Mouse (Mus musculus) liver, embryonic 16.5 days (tissue): Measurements from ENCODE around the gene Ndufab1. TPM values are rescaled to one million over a fixed set of nuclear protein-coding genes. Genes with fewer than 3 reads are reported as not detected.

ENCODE experiments used
- ATAC-seq: fragments of 200-750 bp; cut with Nextera tagmentation; 2 replicates; pipeline ENCODE4 v1.8.0; 2017; ENCODE audit warnings: low read depth, mild to moderate bottlenecking, moderate number of reproducible peaks, moderate library complexity
- H3K27ac ChIP-seq: fragments of 300-500 bp; sonication (generic); 2 replicates; pipeline ENCODE4 v1.5.1; 2014; ENCODE audit warnings: mild to moderate bottlenecking, low read length
- H3K27me3 ChIP-seq: fragments of 300-500 bp; sonication (generic); 2 replicates; pipeline ENCODE4 v1.6.1; 2014; ENCODE audit warnings: low read depth, low read length, mixed read lengths; ENCODE audit not compliant: control insufficient read depth, insufficient read depth
- H3K36me3 ChIP-seq: fragments of 300-500 bp; sonication (generic); 2 replicates; pipeline ENCODE4 v1.6.1; 2014; ENCODE audit warnings: mild to moderate bottlenecking; ENCODE audit not compliant: control insufficient read depth, insufficient read depth
- H3K4me1 ChIP-seq: fragments of 300-500 bp; sonication (generic); 2 replicates; pipeline ENCODE4 v1.6.1; 2014; ENCODE audit warnings: low read depth, low read length, mixed read lengths; ENCODE audit not compliant: control insufficient read depth
- H3K4me2 ChIP-seq: fragments of 300-500 bp; sonication (generic); 2 replicates; pipeline ENCODE4 v1.6.1; 2014; ENCODE audit warnings: low read depth, low read length, mixed read lengths
- H3K4me3 ChIP-seq: fragments of 300-500 bp; sonication (generic); 2 replicates; pipeline ENCODE4 v1.5.1; 2014; ENCODE audit warnings: low read depth, mild to moderate bottlenecking, low read length
- H3K9ac ChIP-seq: fragments of 300-500 bp; sonication (generic); 2 replicates; pipeline ENCODE4 v1.6.1; 2014; ENCODE audit warnings: low read depth, low read length
- H3K9me3 ChIP-seq: fragments of 300-500 bp; sonication (generic); replicated peaks from 2 replicates; pipeline ENCODE4 v1.6.1; 2016; ENCODE audit warnings: low read length; ENCODE audit not compliant: control insufficient read depth
- WGBS: fragments of 180-500 bp; shearing (Covaris S2); extraction: QIAGEN DNeasy Blood & Tissue Kit; methylation state at CpG from one replicate; pipeline ENCODE4 v1.1.7; 2014; ENCODE audit not compliant: insufficient replicate concordance; 5-methylcytosine and 5-hydroxymethylcytosine counted together
- polyA plus RNA-seq: library from polyadenylated mRNA; unstranded; fragments of >200 nt; fragmentation: Nextera tagmentation; extraction: Ambion mirVana; gene quantifications from 2 replicates; pipeline ENCODE4 v1.2.1, GENCODE M21; 2015

Ndufab1 gene
- polyA plus RNA-seq, result 389 and 415 TPM in 2 replicates

DNA sequence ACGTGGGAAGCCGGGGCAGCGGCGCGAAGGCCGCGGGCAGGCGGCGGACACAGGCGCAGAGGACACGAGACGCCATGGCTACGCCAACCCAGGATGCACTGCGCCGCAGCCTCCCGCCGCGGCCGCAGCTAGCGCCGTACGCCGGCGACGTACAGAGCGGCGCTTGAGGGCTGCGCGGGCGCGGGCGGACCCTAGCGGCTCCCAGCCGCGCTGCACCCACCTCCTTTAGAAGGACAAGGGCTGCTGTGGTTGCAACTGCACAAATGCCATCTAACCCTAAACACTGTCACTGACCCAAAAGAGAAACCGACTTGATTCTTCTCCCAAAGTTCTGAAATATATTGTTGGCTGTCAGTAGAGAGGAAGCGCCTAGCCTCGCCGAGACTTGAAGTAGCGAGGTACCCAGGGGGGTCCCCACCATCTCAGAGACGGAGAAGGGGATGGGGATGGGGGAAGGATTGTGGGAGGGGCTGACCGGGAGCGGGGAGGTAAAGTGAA is at the start of gene Ndufab1:
TSS of gene Ndufab1 (minus strand) at position 140 of the 498 bp plus-strand sequence.
- no peaks in the 10 kb centered on the region for H3K9me3 ChIP-seq
- peak within 1 kb of the TSS; percentile 91 for H3K4me2 ChIP-seq
- peak within 1 kb of the TSS; percentile 64; the same call in 1 of the 2 replicates for H3K27ac ChIP-seq
- ATAC-seq, result peak; percentile 100
- no peaks in the 10 kb centered on the region; the same call in 1 of the 2 replicates for H3K36me3 ChIP-seq
- no peaks in the 10 kb centered on the region for H3K27me3 ChIP-seq
- peak within 1 kb of the TSS; percentile 89 for H3K9ac ChIP-seq
- peaks cover 19% of the 10 kb centered on the region for H3K4me1 ChIP-seq
- H3K4me3 ChIP-seq, result peak within 1 kb of the TSS; percentile 83
- under 1% methylated on average over 40 of the region's 43 CpGs for WGBS

DNA sequence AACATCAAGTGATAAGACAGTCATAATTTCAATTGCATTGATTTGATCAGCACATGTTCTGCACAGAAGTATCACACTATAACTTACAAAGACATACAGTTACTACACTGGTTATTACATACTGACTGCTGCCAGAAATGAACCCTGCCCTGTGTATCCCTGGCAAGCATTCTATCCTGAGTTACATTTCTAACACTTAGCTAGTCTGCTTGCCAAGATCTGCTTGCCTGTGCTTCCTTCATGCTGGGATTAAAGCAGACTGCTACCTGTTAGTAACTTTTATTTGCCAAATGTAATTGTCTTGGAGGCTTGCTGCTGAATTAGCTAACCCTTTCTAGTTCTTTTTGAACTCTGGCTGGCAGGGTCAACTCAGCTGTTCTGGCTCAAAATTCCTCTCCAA is 39.3 kb upstream of the Ndufab1 start:
- ATAC-seq, result no peak
- peaks cover 45% of the 10 kb centered on the region for H3K36me3 ChIP-seq
- no peak overlapping the region for H3K9ac ChIP-seq
- no peak overlapping the region for H3K4me2 ChIP-seq
- no peaks in the 10 kb centered on the region for H3K27me3 ChIP-seq
- H3K4me1 ChIP-seq, result no peaks in the 10 kb centered on the region
- H3K27ac ChIP-seq, result no peak overlapping the region
- H3K9me3 ChIP-seq, result no peaks in the 10 kb centered on the region
- H3K4me3 ChIP-seq, result no peak overlapping the region

DNA sequence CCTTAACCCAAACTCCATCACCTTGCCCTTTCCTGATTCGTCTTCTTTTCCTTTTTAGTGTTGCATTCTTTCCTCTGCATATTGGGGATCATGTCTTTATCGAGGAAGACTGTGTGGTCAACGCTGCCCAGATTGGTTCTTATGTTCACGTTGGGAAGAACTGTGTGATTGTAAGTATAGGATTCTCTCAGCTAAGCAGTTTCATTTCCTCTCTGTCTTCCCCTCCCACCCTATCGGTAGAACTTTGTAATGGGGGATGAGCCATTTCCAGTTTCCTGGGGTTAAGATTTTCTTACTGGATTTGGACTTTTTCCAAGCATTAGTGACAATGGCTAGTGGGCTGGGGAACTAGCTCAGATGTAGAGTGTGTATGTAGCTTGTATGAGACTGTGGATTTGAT is 36.5 kb upstream of the Ndufab1 start:
- H3K4me3 ChIP-seq, result no peak overlapping the region
- no peak overlapping the region for H3K9ac ChIP-seq
- H3K27ac ChIP-seq, result no peak overlapping the region
- no peaks in the 10 kb centered on the region for H3K27me3 ChIP-seq
- no peak overlapping the region for H3K4me2 ChIP-seq
- ATAC-seq, result no peak
- peaks cover 7% of the 10 kb centered on the region for H3K4me1 ChIP-seq
- H3K9me3 ChIP-seq, result no peaks in the 10 kb centered on the region
- WGBS, result 80% methylated on average over 5 of the region's 5 CpGs
- H3K36me3 ChIP-seq, result peaks cover 33% of the 10 kb centered on the region

DNA sequence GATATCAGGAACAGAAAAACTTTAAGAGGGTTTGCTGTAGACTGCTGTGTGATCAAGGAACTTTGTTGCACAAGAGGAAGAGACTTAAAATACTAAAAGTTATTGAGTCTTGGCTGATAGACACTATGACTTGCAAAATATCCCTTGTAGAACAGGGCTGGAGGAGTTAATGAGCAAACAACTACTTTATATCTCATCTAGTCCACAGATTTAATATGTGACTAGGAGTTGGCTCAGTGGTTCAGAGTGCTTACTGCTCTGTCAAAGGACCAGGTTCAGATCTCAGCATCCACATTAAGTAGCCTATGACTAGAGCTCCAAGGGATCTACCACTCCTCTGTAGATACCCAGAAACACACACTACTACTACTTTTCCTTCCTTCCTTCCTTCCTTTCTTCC is 35.4 kb upstream of the Ndufab1 start:
- no peak for ATAC-seq
- Histone ChIP-seq H3K36me3 (peaks cover 30% of the 10 kb centered on the region), H3K9me3 (no peaks in the 10 kb centered on the region), H3K4me1 (peaks cover 7% of the 10 kb centered on the region), H3K27ac (no peak overlapping the region), H3K4me2 (no peak overlapping the region), H3K4me3 (no peak overlapping the region), H3K9ac (no peak overlapping the region), H3K27me3 (no peaks in the 10 kb centered on the region)

DNA sequence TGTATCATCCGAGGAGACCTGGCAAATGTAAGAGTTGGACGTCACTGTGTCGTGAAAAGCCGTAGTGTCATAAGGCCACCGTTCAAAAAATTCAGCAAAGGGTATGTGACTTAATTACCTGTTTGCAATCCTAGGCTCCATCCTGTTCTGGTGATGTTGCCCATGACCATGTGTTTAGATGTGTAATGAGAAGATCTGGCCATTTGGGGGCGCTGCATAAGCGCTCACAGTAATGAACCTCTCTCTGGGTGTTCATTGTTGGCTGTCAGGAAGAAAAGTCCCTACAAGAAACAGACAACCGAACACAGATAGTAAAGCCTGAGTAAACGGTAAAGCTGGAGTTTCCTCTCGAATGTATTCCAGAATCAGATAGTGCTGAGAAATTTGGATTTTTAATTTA is 33.4 kb upstream of the Ndufab1 start:
- no peak for ATAC-seq
- peaks cover 28% of the 10 kb centered on the region for H3K36me3 ChIP-seq
- no peaks in the 10 kb centered on the region for H3K9me3 ChIP-seq

DNA sequence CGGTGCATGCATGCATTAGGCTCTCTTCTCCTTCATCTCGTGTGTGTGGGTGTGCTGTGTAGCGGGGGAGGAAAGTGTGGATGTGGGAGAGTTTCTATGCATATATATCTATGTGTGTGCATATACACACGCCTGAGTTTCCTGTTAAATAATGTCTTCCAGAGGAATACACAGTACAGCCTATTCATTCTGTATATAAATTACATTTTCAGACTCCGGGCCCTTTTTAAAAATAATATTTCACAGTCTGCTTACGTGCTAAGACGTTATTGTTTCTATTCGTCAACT is 31.6 kb upstream of the Ndufab1 start:
- H3K4me3 ChIP-seq, result peak overlapping the region; percentile 99
- H3K36me3 ChIP-seq, result peaks cover 18% of the 10 kb centered on the region
- no peaks in the 10 kb centered on the region for H3K9me3 ChIP-seq
- ATAC-seq, result no peak
- H3K9ac ChIP-seq, result peak overlapping the region; percentile 96
- peak overlapping the region; percentile 78 for H3K27ac ChIP-seq
- no peaks in the 10 kb centered on the region for H3K27me3 ChIP-seq
- WGBS, result 10% methylated on average over 8 of the region's 8 CpGs
- peak overlapping the region; percentile 76 for H3K4me2 ChIP-seq
- H3K4me1 ChIP-seq, result peaks cover 13% of the 10 kb centered on the region

More for the DNA sequence above, 33.4 kb upstream of the Ndufab1 start:
- H3K27me3 ChIP-seq, result no peaks in the 10 kb centered on the region
- H3K27ac ChIP-seq, result no peak overlapping the region
- H3K9ac ChIP-seq, result no peak overlapping the region
- no peak overlapping the region for H3K4me3 ChIP-seq
- H3K4me1 ChIP-seq, result peaks cover 13% of the 10 kb centered on the region
- 68% methylated on average over 10 of the region's 10 CpGs for WGBS
- H3K4me2 ChIP-seq, result no peak overlapping the region

DNA sequence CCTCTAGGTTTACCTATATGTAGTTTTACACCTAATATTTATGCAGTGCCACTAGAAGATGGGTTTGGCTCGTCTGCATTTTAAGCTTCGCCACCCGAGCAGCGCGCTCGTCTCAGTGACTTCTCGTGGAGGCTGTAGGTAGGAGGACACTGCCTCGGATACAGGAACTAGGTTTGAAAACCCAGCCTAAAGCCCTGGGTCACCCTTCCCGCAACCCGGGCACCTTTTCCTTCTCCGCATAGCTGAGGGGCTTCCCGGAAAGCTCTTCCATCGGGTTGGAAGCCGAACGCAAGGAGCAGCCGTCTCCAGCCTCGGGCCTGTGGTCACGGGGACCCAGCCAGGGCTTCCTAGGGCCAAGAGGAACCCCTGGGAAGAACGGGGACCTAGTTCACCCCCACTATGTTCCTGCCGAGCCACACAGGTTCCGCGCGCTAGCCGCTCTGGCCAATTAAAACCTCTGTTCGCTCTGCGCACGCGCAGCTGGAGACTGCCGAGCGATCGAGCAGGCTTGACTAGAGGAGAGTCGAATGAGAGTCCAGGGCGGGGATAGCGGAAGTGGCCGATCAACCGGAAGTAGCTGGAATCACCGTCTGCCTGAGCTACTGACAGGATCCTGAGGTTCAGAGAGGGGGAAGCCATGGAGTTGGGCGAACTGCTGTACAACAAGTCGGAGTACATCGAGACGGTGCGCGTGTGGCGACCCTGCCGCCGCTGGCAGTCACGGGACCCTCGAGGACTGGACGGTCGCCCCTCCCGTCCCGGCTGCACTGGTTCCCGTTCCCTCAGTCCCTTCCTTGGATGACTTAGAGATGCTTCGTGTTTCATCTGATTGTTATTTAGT is 31.0 kb upstream of the Ndufab1 start, which contains the start of the genes Palb2 and Dctn5:
TSS of gene Palb2 (minus strand) at position 489 of the 841 bp plus-strand sequence.
TSS of gene Dctn5 (plus strand) at position 545 of the 841 bp plus-strand sequence.
- Histone ChIP-seq H3K4me1 (peaks cover 13% of the 10 kb centered on the region), H3K4me3 (peak within 1 kb of the TSS; percentile 99), H3K4me2 (peak within 1 kb of the TSS; percentile 76), H3K27me3 (no peaks in the 10 kb centered on the region), H3K27ac (peak within 1 kb of the TSS; percentile 88), H3K36me3 (peaks cover 19% of the 10 kb centered on the region), H3K9ac (peak within 1 kb of the TSS; percentile 96), H3K9me3 (no peaks in the 10 kb centered on the region)
- ATAC-seq, result peak; percentile 99
- 0% methylated on average over 54 of the region's 54 CpGs for WGBS

DNA sequence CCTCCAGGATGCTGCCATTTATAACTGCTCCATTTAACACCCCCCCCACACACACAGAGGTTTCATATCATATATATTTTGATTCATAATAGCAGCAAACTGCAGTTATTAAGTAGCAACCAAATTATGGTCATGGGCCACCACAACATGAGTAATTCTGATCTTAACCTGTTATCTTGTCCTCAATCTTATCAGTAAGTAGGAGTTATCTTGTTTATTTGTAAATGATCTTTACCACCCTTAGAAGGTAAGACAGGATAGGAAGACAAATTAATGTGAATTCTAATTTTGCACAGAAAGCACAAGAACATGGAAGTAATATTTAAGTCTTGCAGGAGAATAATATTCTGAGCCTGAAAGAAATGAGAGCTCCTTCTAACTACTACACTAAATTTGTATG is 30.1 kb upstream of the Ndufab1 start:
- no peak for ATAC-seq
- Histone ChIP-seq H3K36me3 (peaks cover 21% of the 10 kb centered on the region), H3K27ac (no peak overlapping the region), H3K4me3 (peak overlapping the region; percentile 99), H3K9me3 (no peaks in the 10 kb centered on the region), H3K27me3 (no peaks in the 10 kb centered on the region), H3K9ac (peak overlapping the region; percentile 96), H3K4me2 (peak overlapping the region; percentile 76), H3K4me1 (peaks cover 13% of the 10 kb centered on the region)

DNA sequence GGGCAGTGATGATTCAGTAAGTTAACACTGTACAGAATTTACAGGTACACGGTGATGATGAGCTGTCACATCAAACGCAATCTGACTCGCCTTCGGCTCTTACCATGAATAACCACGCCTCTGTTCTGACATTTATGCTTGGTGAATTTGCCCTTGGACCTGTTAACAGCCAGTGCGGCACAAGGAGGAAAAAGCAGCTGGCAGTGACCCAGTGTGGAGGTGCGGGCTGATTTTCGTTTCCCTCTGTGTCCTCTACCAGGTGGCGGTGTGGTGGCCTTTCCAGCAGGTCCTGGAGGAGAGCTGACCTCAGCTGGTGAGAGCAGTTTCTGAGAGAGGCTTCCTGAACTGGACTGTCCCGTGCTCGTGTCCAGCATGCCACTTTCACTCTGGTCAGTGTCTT is 25.3 kb upstream of the Ndufab1 start:
- peaks cover 6% of the 10 kb centered on the region; the same call in 1 of the 2 replicates for H3K4me1 ChIP-seq
- H3K27me3 ChIP-seq, result no peaks in the 10 kb centered on the region
- no peak overlapping the region for H3K27ac ChIP-seq
- H3K36me3 ChIP-seq, result peaks cover 25% of the 10 kb centered on the region
- no peak overlapping the region for H3K9ac ChIP-seq
- H3K4me2 ChIP-seq, result no peak overlapping the region
- WGBS, result 84% methylated on average over 11 of the region's 11 CpGs
- ATAC-seq, result no peak
- H3K9me3 ChIP-seq, result no peaks in the 10 kb centered on the region
- H3K4me3 ChIP-seq, result no peak overlapping the region
